Mouse (Mus musculus) embryonic facial prominence, embryonic 13.5 days (tissue): ENCODE data around the gene Syt12. TPM values are rescaled to one million over a fixed set of nuclear protein-coding genes. Genes with fewer than 3 reads are reported as not detected.
A peak's percentile ranks its signal among the peaks of the same experiment; 100 is the strongest.

Experiments
- ATAC-seq: fragments of 200-750 bp; cut with Nextera tagmentation; 2 replicates; pipeline ENCODE4 v1.8.0; 2017; ENCODE audit warnings: low read depth; ENCODE audit not compliant: insufficient number of reproducible peaks, insufficient read depth, low FRiP score, low TSS enrichment
- H3K27ac ChIP-seq: fragments of 300-500 bp; sonication (generic); 2 replicates; pipeline ENCODE4 v1.5.1; 2015; ENCODE audit warnings: moderate library complexity, mild to moderate bottlenecking, inconsistent platforms
- H3K27me3 ChIP-seq: fragments of 300-500 bp; sonication (generic); 2 replicates; pipeline ENCODE4 v1.6.1; 2015; ENCODE audit warnings: mild to moderate bottlenecking, inconsistent platforms
- H3K36me3 ChIP-seq: fragments of 300-500 bp; sonication (generic); 2 replicates; pipeline ENCODE4 v1.6.1; 2015; ENCODE audit warnings: mild to moderate bottlenecking, inconsistent platforms
- H3K4me1 ChIP-seq: fragments of 300-500 bp; sonication (generic); 2 replicates; pipeline ENCODE4 v1.6.1; 2015; ENCODE audit warnings: inconsistent platforms
- H3K4me2 ChIP-seq: fragments of 300-500 bp; sonication (generic); 2 replicates; pipeline ENCODE4 v1.6.1; 2015; ENCODE audit warnings: moderate library complexity, mild to moderate bottlenecking, inconsistent platforms
- H3K4me3 ChIP-seq: fragments of 300-500 bp; sonication (generic); 2 replicates; pipeline ENCODE4 v1.5.1; 2015; ENCODE audit warnings: mild to moderate bottlenecking, inconsistent platforms
- H3K9ac ChIP-seq: fragments of 300-500 bp; sonication (generic); 2 replicates; pipeline ENCODE4 v1.6.1; 2015; ENCODE audit warnings: mild to moderate bottlenecking, inconsistent platforms
- H3K9me3 ChIP-seq: fragments of 300-500 bp; sonication (generic); 2 replicates; pipeline ENCODE4 v1.6.1; 2016; ENCODE audit warnings: inconsistent platforms
- WGBS: fragments of 180-500 bp; shearing (Covaris S2); methylation state at CpG from one replicate; pipeline ENCODE4 v1.1.7; 2015; ENCODE audit warnings: mixed read lengths; 5-methylcytosine and 5-hydroxymethylcytosine counted together
- polyA plus RNA-seq: library from polyadenylated mRNA; unstranded; fragments of >200 nt; fragmentation: Nextera tagmentation; extraction: Ambion mirVana; gene quantifications from 2 replicates; pipeline ENCODE4 v1.2.1, GENCODE M21; 2015

Gene Syt12
- 2.0 and 2.3 TPM in 2 replicates for polyA plus RNA-seq

- H3K4me2 ChIP-seq: peak within 1 kb of the TSS; percentile 98
- 32% methylated on average over 21 of the region's 21 CpGs for WGBS
- H3K27me3 ChIP-seq: peaks cover 34% of the 10 kb centered on the region
- peak within 1 kb of the TSS; percentile 51; the same call in 1 of the 2 replicates for H3K27ac ChIP-seq
- peak within 1 kb of the TSS; percentile 75 for H3K9ac ChIP-seq
- H3K36me3 ChIP-seq: no peaks in the 10 kb centered on the region
- ATAC-seq: no peak
- H3K4me1 ChIP-seq: peaks cover 13% of the 10 kb centered on the region
- no peaks in the 10 kb centered on the region for H3K9me3 ChIP-seq
- peak within 1 kb of the TSS; percentile 59 for H3K4me3 ChIP-seq
Measured at GRCm38 (mm10) chr19:4477345-4478189, at the start of gene Syt12. Gene Syt12 (minus strand): TSS chr19:4477447.

- Histone ChIP-seq H3K4me2 (no peak overlapping the region), H3K36me3 (no peaks in the 10 kb centered on the region), H3K27ac (peak overlapping the region; percentile 69), H3K4me1 (peaks cover 32% of the 10 kb centered on the region), H3K9ac (no peak overlapping the region), H3K4me3 (no peak overlapping the region), H3K27me3 (no peaks in the 10 kb centered on the region), H3K9me3 (no peaks in the 10 kb centered on the region)
- no peak for ATAC-seq
- WGBS: 45% methylated on average over 3 of the region's 3 CpGs
Measured at GRCm38 (mm10) chr19:4521426-4522050, 44.3 kb upstream of the Syt12 start.

GRCm38 (mm10) chr19:4517483-4517882 lies 40.2 kb upstream of the Syt12 start:
- 52% methylated on average over 1 of the region's 1 CpGs for WGBS
- no peaks in the 10 kb centered on the region for H3K9me3 ChIP-seq
- no peak for ATAC-seq
- H3K4me1 ChIP-seq: peaks cover 53% of the 10 kb centered on the region
- H3K36me3 ChIP-seq: no peaks in the 10 kb centered on the region
- H3K27me3 ChIP-seq: no peaks in the 10 kb centered on the region
- H3K4me3 ChIP-seq: no peak overlapping the region
- H3K27ac ChIP-seq: peak overlapping the region; percentile 39
- H3K9ac ChIP-seq: no peak overlapping the region
- H3K4me2 ChIP-seq: no peak overlapping the region

GRCm38 (mm10) chr19:4516288-4516687 lies 39.0 kb upstream of the Syt12 start:
- no peaks in the 10 kb centered on the region for H3K9me3 ChIP-seq
- peak overlapping the region; percentile 28; the same call in 1 of the 2 replicates for H3K9ac ChIP-seq
- H3K4me2 ChIP-seq: no peak overlapping the region
- H3K36me3 ChIP-seq: no peaks in the 10 kb centered on the region
- no peak for ATAC-seq
- no peaks in the 10 kb centered on the region for H3K27me3 ChIP-seq
- H3K4me1 ChIP-seq: peaks cover 50% of the 10 kb centered on the region
- peak overlapping the region; percentile 80 for H3K27ac ChIP-seq
- no peak overlapping the region for H3K4me3 ChIP-seq
- 64% methylated on average over 2 of the region's 2 CpGs for WGBS

GRCm38 (mm10) chr19:4515746-4516145 lies 38.5 kb upstream of the Syt12 start:
- no peak for ATAC-seq
- Histone ChIP-seq H3K4me1 (peaks cover 51% of the 10 kb centered on the region), H3K27ac (peak overlapping the region; percentile 80), H3K9me3 (no peaks in the 10 kb centered on the region), H3K4me2 (peak overlapping the region; percentile 14; the same call in 1 of the 2 replicates), H3K27me3 (no peaks in the 10 kb centered on the region; the same call in 1 of the 2 replicates), H3K9ac (peak overlapping the region; percentile 28), H3K36me3 (no peaks in the 10 kb centered on the region), H3K4me3 (no peak overlapping the region)
- WGBS: 22% methylated on average over 2 of the region's 2 CpGs

- Histone ChIP-seq H3K4me2 (no peak overlapping the region), H3K27ac (no peak overlapping the region), H3K4me1 (peaks cover 52% of the 10 kb centered on the region), H3K4me3 (no peak overlapping the region), H3K27me3 (no peaks in the 10 kb centered on the region; the same call in 1 of the 2 replicates), H3K9ac (no peak overlapping the region), H3K9me3 (no peaks in the 10 kb centered on the region), H3K36me3 (no peaks in the 10 kb centered on the region)
- WGBS: 69% methylated on average over 4 of the region's 4 CpGs
- no peak for ATAC-seq
Measured at GRCm38 (mm10) chr19:4513236-4513858, 36.1 kb upstream of the Syt12 start.

GRCm38 (mm10) chr19:4511116-4511841 lies 34.0 kb upstream of the Syt12 start:
- 8% methylated on average over 13 of the region's 13 CpGs for WGBS

GRCm38 (mm10) chr19:4509986-4510963 lies 33.0 kb upstream of the Syt12 start, which contains the start of gene Pcx:
Gene Pcx (plus strand): TSS chr19:4510472.
- ATAC-seq: peak; percentile 99
- whole genome bisulfite sequencing: under 1% methylated on average over 82 of the region's 82 CpGs
- peak within 1 kb of the TSS; percentile 44; the same call in 1 of the 2 replicates for H3K27ac ChIP-seq

More at GRCm38 (mm10) chr19:4511116-4511841, 34.0 kb upstream of the Syt12 start:
- no peak for ATAC-seq
- Histone ChIP-seq H3K9ac (peak overlapping the region; percentile 74), H3K4me3 (peak overlapping the region; percentile 66), H3K4me1 (peaks cover 34% of the 10 kb centered on the region), H3K36me3 (no peaks in the 10 kb centered on the region), H3K27ac (no peak overlapping the region), H3K4me2 (peak overlapping the region; percentile 89), H3K9me3 (no peaks in the 10 kb centered on the region), H3K27me3 (no peaks in the 10 kb centered on the region; the same call in 1 of the 2 replicates)

GRCm38 (mm10) chr19:4507746-4508145 lies 30.5 kb upstream of the Syt12 start:
- 72% methylated on average over 3 of the region's 3 CpGs for WGBS
- no peak overlapping the region for H3K9ac ChIP-seq
- no peak overlapping the region for H3K27ac ChIP-seq
- H3K9me3 ChIP-seq: no peaks in the 10 kb centered on the region
- peaks cover 16% of the 10 kb centered on the region for H3K4me1 ChIP-seq
- no peaks in the 10 kb centered on the region for H3K36me3 ChIP-seq
- no peak for ATAC-seq
- no peak overlapping the region for H3K4me3 ChIP-seq
- no peaks in the 10 kb centered on the region; the same call in 1 of the 2 replicates for H3K27me3 ChIP-seq
- H3K4me2 ChIP-seq: no peak overlapping the region

More at GRCm38 (mm10) chr19:4509986-4510963, 33.0 kb upstream of the Syt12 start, which contains the start of gene Pcx:
- Histone ChIP-seq H3K27me3 (no peaks in the 10 kb centered on the region; the same call in 1 of the 2 replicates), H3K4me1 (peaks cover 24% of the 10 kb centered on the region), H3K36me3 (no peaks in the 10 kb centered on the region), H3K9ac (peak within 1 kb of the TSS; percentile 74), H3K9me3 (no peaks in the 10 kb centered on the region), H3K4me3 (peak within 1 kb of the TSS; percentile 66), H3K4me2 (peak within 1 kb of the TSS; percentile 89)

GRCm38 (mm10) chr19:4504830-4505229 lies 27.6 kb upstream of the Syt12 start:
- H3K4me2 ChIP-seq: no peak overlapping the region
- no peaks in the 10 kb centered on the region for H3K36me3 ChIP-seq
- no peak overlapping the region for H3K27ac ChIP-seq
- H3K27me3 ChIP-seq: no peaks in the 10 kb centered on the region
- H3K9ac ChIP-seq: no peak overlapping the region
- no peak for ATAC-seq
- H3K9me3 ChIP-seq: no peaks in the 10 kb centered on the region
- H3K4me3 ChIP-seq: no peak overlapping the region
- H3K4me1 ChIP-seq: peaks cover 6% of the 10 kb centered on the region
- 96% methylated on average over 1 of the region's 1 CpGs for WGBS
